Mouse (Mus musculus) neural tube, embryonic 11.5 days (tissue): ENCODE data around the gene Rnf43. TPM values are rescaled to one million over a fixed set of nuclear protein-coding genes. Genes with fewer than 3 reads are reported as not detected.

ENCODE experiments used
- ATAC-seq: fragments of 200-750 bp; cut with Nextera tagmentation; 2 replicates; pipeline ENCODE4 v1.8.0; 2017; ENCODE audit warnings: moderate number of reproducible peaks, mild to moderate bottlenecking, moderate TSS enrichment, moderate library complexity; ENCODE audit not compliant: insufficient read depth, low FRiP score, low TSS enrichment
- DNase-seq: peaks from one replicate; pipeline ENCODE4 v3.0.0-alpha.2; 2015; ENCODE audit warnings: low spot score
- H3K27ac ChIP-seq: fragments of 300-500 bp; sonication (generic); 2 replicates; pipeline ENCODE4 v1.5.1; 2014; ENCODE audit warnings: low read depth, mild to moderate bottlenecking, low read length
- H3K27me3 ChIP-seq: fragments of 300-500 bp; sonication (generic); 2 replicates; pipeline ENCODE4 v1.6.1; 2014; ENCODE audit warnings: mild to moderate bottlenecking, low read length, mixed read lengths; ENCODE audit not compliant: control insufficient read depth, insufficient read depth
- H3K36me3 ChIP-seq: fragments of 300-500 bp; sonication (generic); 2 replicates; pipeline ENCODE4 v1.6.1; 2014; ENCODE audit warnings: mild to moderate bottlenecking, low read length, moderate library complexity, mixed read lengths; ENCODE audit not compliant: control insufficient read depth, insufficient read depth
- H3K4me1 ChIP-seq: fragments of 300-500 bp; sonication (generic); 2 replicates; pipeline ENCODE4 v1.6.1; 2014; ENCODE audit warnings: low read length, mixed read lengths; ENCODE audit not compliant: control insufficient read depth, insufficient read depth
- H3K4me2 ChIP-seq: fragments of 300-500 bp; sonication (generic); 2 replicates; pipeline ENCODE4 v1.6.1; 2014; ENCODE audit warnings: low read depth, mild to moderate bottlenecking, moderate library complexity
- H3K4me3 ChIP-seq: fragments of 300-500 bp; sonication (generic); 2 replicates; pipeline ENCODE4 v1.5.1; 2014; ENCODE audit warnings: low read depth, low read length
- H3K9ac ChIP-seq: fragments of 300-500 bp; sonication (generic); 2 replicates; pipeline ENCODE4 v1.6.1; 2014; ENCODE audit warnings: mild to moderate bottlenecking, low read length
- H3K9me3 ChIP-seq: fragments of 300-500 bp; sonication (generic); 2 replicates; pipeline ENCODE4 v1.6.1; 2016; ENCODE audit warnings: low read length; ENCODE audit not compliant: control insufficient read depth
- WGBS: fragments of 180-500 bp; shearing (Covaris S2); extraction: QIAGEN DNeasy Blood & Tissue Kit; methylation state at CpG from one replicate; pipeline ENCODE4 v1.1.7; 2014; 5-methylcytosine and 5-hydroxymethylcytosine counted together
- microRNA counts: library from miRNA; unstranded; fragments of <30 nt; microRNA quantifications from one replicate; lab custom pipeline; 2015
- microRNA-seq: library from miRNA; unstranded; fragments of <30 nt; microRNA quantifications from one replicate; pipeline ENCODE4, GENCODE M21; 2016
- polyA plus RNA-seq: library from polyadenylated mRNA; unstranded; fragments of >200 nt; fragmentation: Nextera tagmentation; extraction: Ambion mirVana; gene quantifications from 2 replicates; pipeline ENCODE4 v1.2.1, GENCODE M21; 2014

Gene Rnf43
- polyA plus RNA-seq, 1 experiment from 2014 or later = 1.2 TPM

DNA sequence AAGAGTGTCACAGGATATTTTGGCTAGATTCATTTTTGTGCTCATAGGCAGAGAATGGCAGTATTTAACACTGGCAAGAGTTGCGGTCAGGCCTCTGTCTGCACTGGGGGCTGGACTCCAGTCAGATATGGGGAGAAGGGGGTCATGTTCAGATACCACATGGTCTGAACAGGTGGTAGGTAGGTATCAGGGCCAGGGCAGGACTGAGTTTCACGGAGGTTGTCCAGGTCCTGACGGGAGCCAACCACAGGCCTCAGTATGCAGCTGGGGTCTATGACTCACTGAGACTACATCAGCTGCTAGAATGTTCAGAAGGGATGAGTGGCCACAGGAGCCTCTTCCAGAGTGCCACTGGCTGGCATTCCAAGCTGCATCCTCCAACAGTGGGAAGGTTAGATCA lies 109.8 kb downstream of the Rnf43 start:
- no peak for ATAC-seq

DNA sequence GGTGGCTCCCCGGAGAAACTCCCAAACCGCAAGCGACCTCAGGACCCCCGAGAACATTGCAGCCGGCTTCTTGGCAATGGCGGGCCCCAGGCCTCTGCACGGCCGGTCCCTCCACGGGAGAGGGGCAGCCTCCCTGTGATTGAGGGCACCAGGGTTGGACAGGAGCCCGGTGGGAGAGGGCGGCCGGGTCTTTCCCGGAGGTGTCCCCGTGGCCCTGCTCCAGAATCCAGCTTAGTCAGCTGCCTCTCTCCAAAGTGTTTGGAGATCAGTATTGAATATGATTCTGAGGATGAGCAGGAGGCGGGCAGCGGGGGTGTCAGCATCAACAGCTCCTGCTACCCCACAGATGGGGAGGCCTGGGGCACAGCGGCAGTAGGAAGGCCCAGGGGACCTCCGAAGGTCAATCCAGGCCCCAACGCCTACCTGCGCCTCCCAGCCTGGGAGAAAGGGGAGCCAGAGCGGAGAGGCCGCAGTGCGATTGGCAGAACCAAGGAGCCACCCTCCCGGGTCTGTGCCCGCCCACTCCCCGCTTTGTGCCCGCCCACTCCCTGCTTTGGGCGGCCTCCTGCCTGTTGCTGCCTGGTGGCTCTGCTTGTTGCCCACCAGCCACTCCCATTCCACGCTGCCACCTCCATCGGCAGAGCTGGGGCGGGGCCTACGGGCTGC lies 115.7 kb downstream of the Rnf43 start:
- peak overlapping the region; percentile 20 for H3K4me3 ChIP-seq
- peak; percentile 75 for DNase-seq
- no peak overlapping the region for H3K27ac ChIP-seq
- H3K9ac ChIP-seq = peak overlapping the region; percentile 62
- peak; percentile 65; the same call in 1 of the 2 replicates for ATAC-seq
- H3K27me3 ChIP-seq = peaks cover 2% of the 10 kb centered on the region; the same call in 1 of the 2 replicates
- peaks cover 3% of the 10 kb centered on the region; the same call in 1 of the 2 replicates for H3K4me1 ChIP-seq
- peak overlapping the region; percentile 46 for H3K4me2 ChIP-seq
- no peaks in the 10 kb centered on the region for H3K36me3 ChIP-seq
- H3K9me3 ChIP-seq = no peaks in the 10 kb centered on the region
- WGBS = 9% methylated on average over 30 of the region's 32 CpGs

More for the DNA sequence above, 109.8 kb downstream of the Rnf43 start:
- Histone ChIP-seq H3K4me1 (no peaks in the 10 kb centered on the region), H3K36me3 (no peaks in the 10 kb centered on the region), H3K9ac (no peak overlapping the region), H3K9me3 (no peaks in the 10 kb centered on the region), H3K27ac (no peak overlapping the region), H3K4me3 (no peak overlapping the region), H3K4me2 (no peak overlapping the region), H3K27me3 (no peaks in the 10 kb centered on the region)
- DNase-seq = no peak
- 89% methylated on average over 3 of the region's 3 CpGs for WGBS

DNA sequence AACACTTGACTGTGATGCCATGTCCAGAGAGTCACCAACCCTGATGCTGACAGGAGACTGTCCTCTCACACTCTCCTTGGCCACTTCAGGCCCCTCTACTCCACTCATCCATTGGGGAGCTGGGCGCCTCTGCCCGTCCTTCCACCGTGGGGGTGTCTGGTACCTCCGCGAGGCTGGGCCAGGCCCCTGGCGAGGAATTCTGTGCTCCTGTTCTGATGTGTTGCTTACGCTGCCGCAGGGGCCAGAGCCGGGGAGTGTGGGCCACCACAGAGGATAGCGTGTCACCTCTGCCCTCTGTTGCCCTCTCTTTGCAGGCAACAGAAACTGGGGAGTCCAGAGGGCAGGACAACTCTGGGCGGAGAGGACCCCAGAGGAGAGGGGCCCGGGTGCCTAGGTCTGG lies 116.4 kb downstream of the Rnf43 start:
- Histone ChIP-seq H3K27ac (no peak overlapping the region), H3K36me3 (no peaks in the 10 kb centered on the region), H3K4me1 (peaks cover 3% of the 10 kb centered on the region; the same call in 1 of the 2 replicates), H3K4me3 (no peak overlapping the region), H3K9ac (no peak overlapping the region; the same call in 1 of the 2 replicates), H3K4me2 (peak overlapping the region; percentile 46), H3K27me3 (peaks cover 2% of the 10 kb centered on the region; the same call in 1 of the 2 replicates), H3K9me3 (no peaks in the 10 kb centered on the region)
- ATAC-seq (no peak), DNase-seq (no peak)
- WGBS = 39% methylated on average over 12 of the region's 12 CpGs

DNA sequence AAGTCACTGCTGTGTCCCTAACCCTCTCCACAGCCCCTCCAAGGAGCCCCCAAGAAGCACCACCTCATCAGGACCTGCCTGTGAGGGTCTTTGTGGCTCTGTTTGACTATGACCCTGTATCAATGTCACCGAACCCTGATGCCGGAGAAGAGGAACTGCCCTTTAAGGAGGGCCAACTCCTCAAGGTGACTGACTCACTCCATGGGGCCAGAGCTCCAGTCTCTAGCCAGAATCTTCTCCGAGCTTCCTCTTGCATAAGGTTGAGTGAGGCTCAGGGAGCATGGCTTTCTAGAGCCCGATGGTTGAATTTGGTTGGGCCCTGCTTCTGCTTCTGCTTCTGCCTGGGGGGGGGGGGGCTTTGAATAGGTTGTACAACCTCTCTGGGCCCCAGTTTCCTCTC lies 116.9 kb downstream of the Rnf43 start:
- WGBS = 77% methylated on average over 4 of the region's 4 CpGs
- no peak overlapping the region for H3K4me3 ChIP-seq
- no peak overlapping the region for H3K4me2 ChIP-seq
- H3K4me1 ChIP-seq = peaks cover 3% of the 10 kb centered on the region; the same call in 1 of the 2 replicates
- no peak overlapping the region for H3K27ac ChIP-seq
- no peaks in the 10 kb centered on the region for H3K36me3 ChIP-seq
- peaks cover 2% of the 10 kb centered on the region; the same call in 1 of the 2 replicates for H3K27me3 ChIP-seq
- H3K9ac ChIP-seq = no peak overlapping the region
- ATAC-seq (no peak), DNase-seq (no peak)
- no peaks in the 10 kb centered on the region for H3K9me3 ChIP-seq

DNA sequence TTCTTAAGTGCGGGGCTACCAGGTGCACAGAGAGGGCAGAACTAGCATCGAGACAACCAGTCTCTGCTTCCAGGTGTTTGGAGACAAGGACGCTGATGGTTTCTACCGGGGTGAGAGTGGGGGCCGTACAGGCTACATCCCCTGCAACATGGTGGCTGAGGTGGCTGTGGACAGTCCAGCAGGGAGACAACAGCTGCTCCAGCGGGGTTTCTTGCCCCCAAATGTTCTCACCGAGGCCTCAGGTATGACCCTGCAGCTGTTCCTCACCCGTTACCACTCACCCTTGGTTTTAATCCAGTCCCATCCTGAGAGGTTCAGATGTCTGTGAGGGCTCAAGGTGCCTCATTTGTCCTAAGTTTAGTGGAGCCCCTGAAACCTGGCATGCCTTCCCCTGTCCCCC lies 117.6 kb downstream of the Rnf43 start:
- H3K4me2 ChIP-seq = no peak overlapping the region
- no peak for ATAC-seq
- no peak overlapping the region for H3K27ac ChIP-seq
- no peak overlapping the region for H3K9ac ChIP-seq
- no peaks in the 10 kb centered on the region for H3K36me3 ChIP-seq
- H3K4me1 ChIP-seq = peaks cover 3% of the 10 kb centered on the region; the same call in 1 of the 2 replicates
- WGBS = 81% methylated on average over 8 of the region's 8 CpGs
- H3K9me3 ChIP-seq = no peaks in the 10 kb centered on the region
- peaks cover 2% of the 10 kb centered on the region; the same call in 1 of the 2 replicates for H3K27me3 ChIP-seq
- no peak overlapping the region for H3K4me3 ChIP-seq
- DNase-seq = no peak

MicroRNAs within 50 kb of the gene (microRNA counts, 519-probe panel; counts per million panel counts)
- 4,356 counts per million, percentile 80 among the panel's probes with 10 or more counts for microRNA mmu-miR-142-3p (lab: Ali Mortazavi, UCI)
- microRNA mmu-miR-142-5p (lab: Ali Mortazavi, UCI) = 171 counts per million, percentile 57 among the panel's probes with 10 or more counts

Small RNA genes lying within 50 kb of the gene (microRNA-seq; reads per million reads assigned to microRNA genes)
- not detected for gene Mir142
- not detected for gene Mir142b

Other genes starting within 250 kb of the Rnf43 start
- not detected in 2 replicates for gene Gm11492, start 96.1 kb upstream of the Rnf43 start, polyA plus RNA-seq
- gene Sept4, start 93.8 kb upstream of the Rnf43 start, polyA plus RNA-seq = 8.0 and 8.8 TPM in 2 replicates
- 84.9 and 95.9 TPM in 2 replicates for gene Mtmr4, start 70.6 kb upstream of the Rnf43 start, polyA plus RNA-seq
- 0.18 and 0.24 TPM in 2 replicates for gene Hsf5, start 45.6 kb upstream of the Rnf43 start, polyA plus RNA-seq
- gene Supt4a, start 74.8 kb downstream of the Rnf43 start, polyA plus RNA-seq = 155 and 162 TPM in 2 replicates
- 5.4 and 6.0 TPM in 2 replicates for gene Tspoap1, start 97.8 kb downstream of the Rnf43 start, polyA plus RNA-seq
- gene Mpo, start 130.9 kb downstream of the Rnf43 start, polyA plus RNA-seq = 6.0 and 7.7 TPM in 2 replicates
- gene Lpo, start 165.6 kb downstream of the Rnf43 start, polyA plus RNA-seq = 0.20 and 0.58 TPM in 2 replicates
- gene Mks1, start 190.5 kb downstream of the Rnf43 start, polyA plus RNA-seq = 11.6 and 12.2 TPM in 2 replicates
- gene Epx, start 212.8 kb downstream of the Rnf43 start, polyA plus RNA-seq = 0.08 TPM in 1 of 2 replicates, not detected in the other
- gene Olfr462, start 229.5 kb downstream of the Rnf43 start, polyA plus RNA-seq = not detected in 2 replicates
- not detected in 2 replicates for gene Olfr463, start 234.7 kb downstream of the Rnf43 start, polyA plus RNA-seq